In the genomic region with DNA sequence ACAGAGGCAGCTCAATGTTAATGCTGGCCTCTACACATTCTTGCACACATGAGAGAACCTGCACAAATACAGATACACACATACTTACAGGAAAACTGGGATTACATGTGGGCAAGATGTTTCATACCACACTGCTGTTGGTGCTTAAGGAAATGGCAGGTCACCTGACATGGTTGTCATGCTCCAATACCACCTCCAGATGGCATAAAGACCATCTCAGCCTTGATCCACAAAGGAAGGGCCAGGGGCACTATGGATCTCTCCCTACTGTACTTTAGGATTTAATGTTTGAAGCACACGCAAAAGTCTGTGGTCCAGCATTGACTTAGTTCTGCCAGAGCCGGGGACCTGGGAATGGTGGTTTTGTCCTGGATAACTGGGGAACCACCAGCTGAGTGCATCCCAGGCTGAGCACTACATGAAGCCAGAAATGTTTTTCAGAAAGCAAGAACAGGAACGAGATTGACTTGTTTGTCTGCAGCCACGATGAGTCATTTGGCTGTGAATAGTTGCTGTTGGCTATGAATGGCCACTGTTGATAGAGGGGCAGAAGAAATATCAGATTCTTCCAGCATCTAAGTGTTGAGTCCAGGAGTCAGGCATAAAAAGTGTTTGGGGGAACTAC, we compare ENCODE assay signal across 11 mouse cellular contexts.
DNase-seq lines count a peak whose midpoint lies in the region; TF ChIP-seq lines count a peak whose summit lies in the region.
"Had no signal": no experiment of that assay in that cellular context is flagged by ENCODE, and none has a peak within 500 bp of the region (broad histone marks: within the 10 kb centered on the region; RNA-seq: fewer than 3 reads in every experiment).

No protein-coding gene starts in this region.

- peak; percentile 67 for TF ChIP-seq CTCF in layer of hippocampus, adult 2 months (conservative IDR thresholded peaks at IDR 0.05)

- H3K4me3 ChIP-seq in layer of hippocampus, adult 2 months, result no peak overlapping the region
- H3K4me3 ChIP-seq: heart, embryonic 15.5 days; limb, embryonic 15.5 days had no signal

- H3K27ac ChIP-seq in layer of hippocampus, adult 2 months, result peak overlapping the region; percentile 72
- H3K27ac ChIP-seq: heart, embryonic 15.5 days; limb, embryonic 15.5 days had no signal

- DNase-seq in embryo, embryonic 10 days (ENCODE audit: low spot score), result peak; percentile 37
- DNase-seq in embryo, embryonic 10.5 days (ENCODE audit: low spot score), result no peak
- DNase-seq in layer of hippocampus, adult 2 months (ENCODE audit: low spot score in 2 of 2), result peak in 1 of 2 experiments; percentile 23
- DNase-seq in layer of hippocampus, postnatal 14 days (ENCODE audit: low spot score in 2 of 2), result no peak
- peak; percentile 81 for DNase-seq in Muller cell, postnatal 12 days (ENCODE audit: inconsistent ontology term)
- peak; percentile 10 for DNase-seq in heart, postnatal 4 days
- DNase-seq in thymus, postnatal 36 days, result no peak
- DNase-seq in urinary bladder, postnatal 4 days (ENCODE audit: low spot score in 2 of 2), result no peak
- DNase-seq: kidney, postnatal 4 days had no signal

Comparison
In these comparisons a context has a peak if more than half of its experiments do, and no peak if none do; other contexts are left out.
1. DNase-seq: peak in embryo, embryonic 10 days (single experiment), Muller cell, postnatal 12 days (single experiment) and heart, postnatal 4 days (single experiment); none in embryo, embryonic 10.5 days (single experiment), layer of hippocampus, postnatal 14 days (0 of 2), thymus, postnatal 36 days (0 of 2) and urinary bladder, postnatal 4 days (0 of 2).